Mouse (Mus musculus) MEL (cell line): ENCODE data around the gene Dcdc2a. TPM values are rescaled to one million over a fixed set of nuclear protein-coding genes. Genes with fewer than 3 reads are reported as not detected.

Experiments
- DNase-seq: peaks from one replicate; pipeline ENCODE4 v3.0.0; 2011; ENCODE audit warnings: low read depth, low spot score
- H3K27ac ChIP-seq: 2 replicates; pipeline ENCODE4 v1.5.1; 2012; ENCODE audit warnings: low read depth, mild to moderate bottlenecking, control low read depth, low read length, moderate library complexity; ENCODE audit not compliant: control insufficient read depth
- H3K27me3 ChIP-seq, 2 experiments: fragments of 150-350 bp in 1 of 2; sonication (generic) in 1 of 2; 2 replicates each; pipeline ENCODE4 v1.6.1; 2012; ENCODE audit warnings: low read length in 2 of 2, mild to moderate bottlenecking in 2 of 2, improper control_type of control experiment in 1 of 2, moderate library complexity in 1 of 2; ENCODE audit not compliant: insufficient read depth in 2 of 2, control insufficient read depth in 1 of 2
- H3K36me3 ChIP-seq, 2 experiments: 2 replicates each; pipeline ENCODE4 v1.6.1; 2012 to 2014; ENCODE audit warnings: low read length in 2 of 2, improper control_type of control experiment in 1 of 2, inconsistent platforms in 1 of 2, mild to moderate bottlenecking in 1 of 2; ENCODE audit not compliant: insufficient read depth in 2 of 2, control insufficient read depth in 1 of 2
- H3K4me1 ChIP-seq, 2 experiments: fragments of 150-350 bp in 1 of 2; sonication (generic) in 1 of 2; 2 replicates each; pipeline ENCODE4 v1.6.1; 2012; ENCODE audit warnings: low read length in 2 of 2, improper control_type of control experiment in 1 of 2, mild to moderate bottlenecking in 1 of 2; ENCODE audit not compliant: insufficient read depth in 2 of 2, control insufficient read depth in 1 of 2
- H3K4me3 ChIP-seq, 2 experiments: fragments of 150-350 bp in 1 of 2; sonication (generic) in 1 of 2; 2 replicates each; pipeline ENCODE4 v1.5.1; 2012; ENCODE audit warnings: low read depth in 2 of 2, low read length in 2 of 2, mild to moderate bottlenecking in 2 of 2, moderate library complexity in 2 of 2, control low read depth in 1 of 2, improper control_type of control experiment in 1 of 2; ENCODE audit not compliant: control insufficient read depth in 1 of 2, insufficient read depth in 1 of 2
- H3K79me2 ChIP-seq: 2 replicates; pipeline ENCODE4 v1.6.1; 2012; ENCODE audit warnings: mild to moderate bottlenecking, low read length, moderate library complexity; ENCODE audit not compliant: control insufficient read depth, poor library complexity, insufficient read depth
- H3K9ac ChIP-seq: 2 replicates; pipeline ENCODE4 v1.6.1; 2012; ENCODE audit warnings: low read depth, mild to moderate bottlenecking, control low read depth, low read length, moderate library complexity; ENCODE audit not compliant: control insufficient read depth, poor library complexity, severe bottlenecking
- H3K9me3 ChIP-seq: fragments of 150-350 bp; sonication (generic); replicated peaks from 2 replicates; pipeline ENCODE4 v1.6.1; 2012; ENCODE audit warnings: mild to moderate bottlenecking, low read length, improper control_type of control experiment, moderate library complexity; ENCODE audit not compliant: insufficient read depth
- CHD1 ChIP-seq: IDR thresholded peaks from 2 replicates; pipeline ENCODE4 v1.6.1; 2012; ENCODE audit warnings: low read depth, mild to moderate bottlenecking, inconsistent platforms, low read length, improper control_type of control experiment
- CTCF ChIP-seq, 3 experiments: IDR thresholded peaks in 2 of 3; conservative IDR thresholded peaks in 1 of 3; 2 replicates each; pipeline ENCODE4 v1.5.1; 2011 to 2012; ENCODE audit warnings: low read length in 3 of 3, low read depth in 2 of 3, mild to moderate bottlenecking in 2 of 3, improper control_type of control experiment in 1 of 3, inconsistent platforms in 1 of 3, mixed read lengths in 1 of 3, moderate library complexity in 1 of 3; ENCODE audit not compliant: control insufficient read depth in 1 of 3, insufficient read depth in 1 of 3, poor library complexity in 1 of 3, severe bottlenecking in 1 of 3
- ETS1 ChIP-seq: IDR thresholded peaks from 2 replicates; pipeline ENCODE4 v1.6.1; 2012; ENCODE audit warnings: low read depth, mild to moderate bottlenecking, inconsistent platforms, low read length, improper control_type of control experiment, moderate library complexity
- GATA1 ChIP-seq: IDR thresholded peaks from 2 replicates; pipeline ENCODE4 v1.6.1; 2011; ENCODE audit warnings: low read depth, low read length, improper control_type of control experiment
- HCFC1 ChIP-seq: IDR thresholded peaks from 2 replicates; pipeline ENCODE4 v1.6.1; 2012; ENCODE audit warnings: low read depth, mild to moderate bottlenecking, inconsistent platforms, low read length, improper control_type of control experiment, moderate library complexity
- MAX ChIP-seq: IDR thresholded peaks from 2 replicates; pipeline ENCODE4 v1.6.1; 2011; ENCODE audit warnings: low read length, improper control_type of control experiment
- MAZ ChIP-seq: IDR thresholded peaks from 2 replicates; pipeline ENCODE4 v1.6.1; 2012; ENCODE audit warnings: low read depth, mild to moderate bottlenecking, inconsistent platforms, low read length, improper control_type of control experiment
- MEF2A ChIP-seq: IDR thresholded peaks from 2 replicates; pipeline ENCODE4 v1.6.1; 2014; ENCODE audit warnings: low read depth, mild to moderate bottlenecking, inconsistent platforms, low read length, improper control_type of control experiment; ENCODE audit not compliant: poor library complexity, insufficient replicate concordance, severe bottlenecking; ENCODE audit errors: extremely low read depth
- MXI1 ChIP-seq: IDR thresholded peaks from 2 replicates; pipeline ENCODE4 v1.6.1; 2011; ENCODE audit warnings: mild to moderate bottlenecking, low read depth, low read length, improper control_type of control experiment
- MYB ChIP-seq: IDR thresholded peaks from 2 replicates; pipeline ENCODE4 v1.6.1; 2011; ENCODE audit warnings: mild to moderate bottlenecking, low read depth, low read length, improper control_type of control experiment
- MYC ChIP-seq: IDR thresholded peaks from 2 replicates; pipeline ENCODE4 v1.6.1; 2011; ENCODE audit warnings: low read depth, mild to moderate bottlenecking, low read length, improper control_type of control experiment, moderate library complexity
- NELFE ChIP-seq: IDR thresholded peaks from 2 replicates; pipeline ENCODE4 v1.6.1; 2011; ENCODE audit warnings: low read depth, low read length, improper control_type of control experiment
- NRF1 ChIP-seq: IDR thresholded peaks from 2 replicates; pipeline ENCODE4 v1.6.1; 2014; ENCODE audit warnings: low read depth, mild to moderate bottlenecking, inconsistent platforms, low read length, improper control_type of control experiment, moderate library complexity; ENCODE audit not compliant: poor library complexity, insufficient read depth, severe bottlenecking
- POLR2A ChIP-seq, 2 experiments: IDR thresholded peaks; 2 replicates each; pipeline ENCODE4 v1.6.1; 2011 to 2012; ENCODE audit warnings: low read length in 2 of 2, mild to moderate bottlenecking in 2 of 2, control low read depth in 1 of 2, improper control_type of control experiment in 1 of 2, low read depth in 1 of 2, moderate library complexity in 1 of 2; ENCODE audit not compliant: control insufficient read depth in 1 of 2, insufficient read depth in 1 of 2, poor library complexity in 1 of 2
- POLR2AphosphoS2 ChIP-seq: IDR thresholded peaks from 2 replicates; pipeline ENCODE4 v1.6.1; 2011; ENCODE audit warnings: low read length, improper control_type of control experiment
- RCOR1 ChIP-seq: IDR thresholded peaks from 2 replicates; pipeline ENCODE4 v1.6.1; 2012; ENCODE audit warnings: low read depth, mild to moderate bottlenecking, inconsistent platforms, low read length, improper control_type of control experiment
- SIN3A ChIP-seq: IDR thresholded peaks from 2 replicates; pipeline ENCODE4 v1.6.1; 2012; ENCODE audit warnings: low read length, improper control_type of control experiment, inconsistent platforms
- SMC3 ChIP-seq: IDR thresholded peaks from 2 replicates; pipeline ENCODE4 v1.6.1; 2011; ENCODE audit warnings: low read depth, low read length, improper control_type of control experiment
- TAL1 ChIP-seq: IDR thresholded peaks from 2 replicates; pipeline ENCODE4 v1.6.1; 2012; ENCODE audit warnings: mild to moderate bottlenecking, inconsistent platforms, low read length, moderate library complexity, mixed read lengths
- TBP ChIP-seq: IDR thresholded peaks from 2 replicates; pipeline ENCODE4 v1.8.0; 2011; ENCODE audit warnings: low read depth, low read length, improper control_type of control experiment
- TCF12 ChIP-seq: IDR thresholded peaks from 2 replicates; pipeline ENCODE4 v1.6.1; 2014; ENCODE audit warnings: low read depth, mild to moderate bottlenecking, inconsistent platforms, low read length, improper control_type of control experiment, moderate library complexity
- UBTF ChIP-seq: IDR thresholded peaks from 2 replicates; pipeline ENCODE4 v1.6.1; 2012; ENCODE audit warnings: low read depth, mild to moderate bottlenecking, inconsistent platforms, low read length, improper control_type of control experiment, moderate library complexity, borderline replicate concordance; ENCODE audit not compliant: insufficient read depth
- USF2 ChIP-seq, 2 experiments: IDR thresholded peaks; 2 replicates each; pipeline ENCODE4 v1.6.1; 2011 to 2012; ENCODE audit warnings: improper control_type of control experiment in 2 of 2, low read length in 2 of 2, borderline replicate concordance in 1 of 2, inconsistent platforms in 1 of 2, low read depth in 1 of 2, mild to moderate bottlenecking in 1 of 2; ENCODE audit not compliant: insufficient read depth in 1 of 2
- ZC3H11A ChIP-seq: IDR thresholded peaks from 2 replicates; pipeline ENCODE4 v1.6.1; 2012; ENCODE audit warnings: low read depth, mild to moderate bottlenecking, inconsistent platforms, low read length, improper control_type of control experiment
- ZKSCAN1 ChIP-seq: IDR thresholded peaks from 2 replicates; pipeline ENCODE4 v1.6.1; 2012; ENCODE audit warnings: low read depth, mild to moderate bottlenecking, inconsistent platforms, low read length, improper control_type of control experiment, moderate library complexity
- ZNF384 ChIP-seq: IDR thresholded peaks from 2 replicates; pipeline ENCODE4 v1.6.1; 2012; ENCODE audit warnings: low read depth, mild to moderate bottlenecking, inconsistent platforms, low read length, improper control_type of control experiment
- polyA plus RNA-seq, 2 experiments: library from polyadenylated mRNA; stranded (reverse) in 1 of 2; unstranded in 1 of 2; fragments of >175 nt in 1 of 2; fragments of >200 nt in 1 of 2; gene quantifications; 2 replicates each; pipeline versions ENCODE4 v1.2.1 to v1.2.4; 2012; ENCODE audit warnings: low replicate concordance in 2 of 2, low read depth in 1 of 2; ENCODE audit not compliant: insufficient read length in 2 of 2, insufficient read depth in 1 of 2, missing spikeins in 1 of 2
- total RNA-seq: library from RNA; depleted of rRNA; stranded (reverse); fragments of 300-350 nt; gene quantifications from 2 replicates; pipeline ENCODE4 v1.2.3, GENCODE M21; 2012

Dcdc2a gene
- total and polyA plus RNA-seq, 3 experiments, result not detected

DNA sequence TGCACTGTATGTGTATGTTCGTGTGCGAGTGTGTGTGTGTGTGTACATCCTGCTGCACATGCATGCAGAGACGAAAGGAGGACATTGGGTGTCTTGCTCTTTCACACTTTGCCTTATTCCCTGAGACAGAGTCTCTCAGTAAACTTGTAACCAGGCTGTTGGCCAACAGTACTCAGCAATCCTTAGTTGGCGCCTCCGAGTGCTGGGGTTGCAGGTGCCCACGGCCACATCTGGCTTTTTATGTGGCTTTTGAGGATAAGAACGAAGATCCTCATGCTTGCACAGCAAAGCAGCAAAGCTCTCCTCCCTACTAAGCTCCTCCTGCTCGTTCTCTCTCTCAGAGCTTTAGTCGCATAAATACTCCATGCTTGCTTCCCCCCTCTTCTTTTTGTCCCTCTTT, 73.0 kb downstream of the Dcdc2a start:
- Histone ChIP-seq H3K4me1 (no peaks in the 10 kb centered on the region), H3K9ac (no peak overlapping the region), H3K9me3 (no peaks in the 10 kb centered on the region), H3K79me2 (no peaks in the 10 kb centered on the region), H3K36me3 (no peaks in the 10 kb centered on the region), H3K4me3 (no peak overlapping the region), H3K27me3 (no peaks in the 10 kb centered on the region), H3K27ac (no peak overlapping the region)
- no peak for TF ChIP-seq USF2 (IDR thresholded peaks at IDR 0.05; ENCODE audit: borderline replicate concordance in 1 of 2, insufficient read depth in 1 of 2, low read depth in 1 of 2, low read length in 2 of 2)
- TF ChIP-seq RCOR1, result no peak
- no peak for TF ChIP-seq MEF2A
- TF ChIP-seq MAZ, result no peak
- no peak for TF ChIP-seq NRF1
- no peak for TF ChIP-seq MXI1
- no peak for TF ChIP-seq POLR2A (IDR thresholded peaks at IDR 0.05; ENCODE audit: control insufficient read depth in 1 of 2, insufficient read depth in 1 of 2, low read depth in 1 of 2, low read length in 2 of 2, poor library complexity in 1 of 2)
- TF ChIP-seq NELFE, result no peak
- TF ChIP-seq GATA1, result no peak
- TF ChIP-seq SIN3A, result no peak
- no peak for TF ChIP-seq HCFC1
- TF ChIP-seq SMC3, result no peak
- TF ChIP-seq TAL1, result no peak
- no peak for TF ChIP-seq CTCF (IDR thresholded peaks at IDR 0.05 in 2 of 3, conservative IDR thresholded peaks at IDR 0.05 in 1 of 3; ENCODE audit: control insufficient read depth in 1 of 3, insufficient read depth in 1 of 3, low read depth in 2 of 3, low read length in 3 of 3, poor library complexity in 1 of 3, severe bottlenecking in 1 of 3)
- no peak for TF ChIP-seq UBTF
- TF ChIP-seq MYC, result no peak
- no peak for TF ChIP-seq ZNF384
- no peak for TF ChIP-seq MAX
- TF ChIP-seq TBP, result no peak
- DNase-seq, result no peak

DNA sequence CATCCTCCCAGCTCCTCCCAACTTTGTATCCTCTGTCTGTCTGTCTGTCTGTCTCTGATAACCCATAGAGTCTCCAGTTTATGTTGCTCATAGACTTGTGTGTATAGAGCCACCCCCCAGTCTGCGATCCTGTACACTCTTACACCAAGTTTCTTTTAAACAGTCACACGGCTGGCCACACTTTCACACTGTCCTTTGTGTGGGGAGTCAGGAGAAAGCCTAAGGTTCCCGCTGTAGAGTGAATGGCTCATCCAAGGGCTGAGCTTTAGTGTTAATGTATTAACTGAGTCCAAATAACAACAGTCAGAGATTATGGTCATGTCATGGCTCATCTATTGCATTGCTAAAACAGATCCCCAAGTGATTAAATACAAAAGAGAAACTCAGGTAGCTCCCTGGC, 87.3 kb downstream of the Dcdc2a start:
- Histone ChIP-seq H3K4me1 (no peaks in the 10 kb centered on the region), H3K36me3 (no peaks in the 10 kb centered on the region), H3K9me3 (no peaks in the 10 kb centered on the region), H3K27ac (no peak overlapping the region), H3K4me3 (no peak overlapping the region), H3K79me2 (no peaks in the 10 kb centered on the region), H3K27me3 (no peaks in the 10 kb centered on the region), H3K9ac (no peak overlapping the region)
- no peak for DNase-seq
- TF ChIP-seq TCF12, result no peak
- TF ChIP-seq ZKSCAN1, result no peak
- no peak for TF ChIP-seq MYB
- TF ChIP-seq CHD1, result no peak
- no peak for TF ChIP-seq NRF1
- no peak for TF ChIP-seq SMC3
- no peak for TF ChIP-seq GATA1
- no peak for TF ChIP-seq ZNF384
- TF ChIP-seq HCFC1, result no peak
- no peak for TF ChIP-seq MXI1
- no peak for TF ChIP-seq ETS1
- no peak for TF ChIP-seq USF2 (IDR thresholded peaks at IDR 0.05; ENCODE audit: borderline replicate concordance in 1 of 2, insufficient read depth in 1 of 2, low read depth in 1 of 2, low read length in 2 of 2)
- TF ChIP-seq MAX, result no peak
- TF ChIP-seq TBP, result no peak
- TF ChIP-seq POLR2AphosphoS2, result no peak
- TF ChIP-seq MEF2A, result no peak
- no peak for TF ChIP-seq ZC3H11A
